Mouse (Mus musculus): ENCODE results near the gene Tenm4. TPM values are rescaled to one million over a fixed set of nuclear protein-coding genes. Genes with fewer than 3 reads are reported as not detected.

The Tenm4 gene
- polyA plus RNA-seq, 1 experiment from 2014 or later = 24.0 TPM

- H3K27ac ChIP-seq = no peak overlapping the region
- H3K4me3 ChIP-seq (replicated peaks) = no peak overlapping the region
- H3K36me3 ChIP-seq = peaks cover 4% of the 10 kb centered on the region; the same call in 1 of the 2 replicates
- H3K9me3 ChIP-seq = no peaks in the 10 kb centered on the region
- no peak overlapping the region for H3K4me2 ChIP-seq
- no peaks in the 10 kb centered on the region for H3K4me1 ChIP-seq
- no peaks in the 10 kb centered on the region for H3K27me3 ChIP-seq (replicated peaks)
- ATAC-seq (ENCODE audit: insufficient read depth, low FRiP score, low read depth) = no peak
- WGBS = 76% methylated on average over 4 of the region's 4 CpGs
- no peak overlapping the region for H3K9ac ChIP-seq
These were observed 158.3 kb downstream of the Tenm4 start for GRCm38 (mm10) chr7:96329343-96329742.

GRCm38 (mm10) chr7:96331186-96331585, 160.1 kb downstream of the Tenm4 start:
- H3K4me1 ChIP-seq = no peaks in the 10 kb centered on the region
- WGBS = 51% methylated on average over 1 of the region's 1 CpGs
- no peak overlapping the region for H3K9ac ChIP-seq
- H3K27ac ChIP-seq = no peak overlapping the region
- ATAC-seq (ENCODE audit: insufficient read depth, low FRiP score, low read depth) = no peak
- H3K4me3 ChIP-seq (replicated peaks) = no peak overlapping the region
- no peaks in the 10 kb centered on the region for H3K36me3 ChIP-seq
- H3K27me3 ChIP-seq (replicated peaks) = no peaks in the 10 kb centered on the region
- H3K9me3 ChIP-seq = no peaks in the 10 kb centered on the region
- H3K4me2 ChIP-seq = no peak overlapping the region

GRCm38 (mm10) chr7:96334361-96334760, 163.3 kb downstream of the Tenm4 start:
- Histone ChIP-seq H3K27ac (no peak overlapping the region), H3K27me3 (replicated peaks) (no peaks in the 10 kb centered on the region), H3K4me3 (replicated peaks) (no peak overlapping the region), H3K4me2 (no peak overlapping the region), H3K36me3 (no peaks in the 10 kb centered on the region), H3K9me3 (no peaks in the 10 kb centered on the region), H3K4me1 (no peaks in the 10 kb centered on the region), H3K9ac (no peak overlapping the region)
- 37% methylated on average over 2 of the region's 2 CpGs for WGBS
- ATAC-seq (ENCODE audit: insufficient read depth, low FRiP score, low read depth) = no peak

- no peak overlapping the region for H3K4me3 ChIP-seq (replicated peaks)
- no peaks in the 10 kb centered on the region for H3K36me3 ChIP-seq
- no peaks in the 10 kb centered on the region for H3K27me3 ChIP-seq (replicated peaks)
- no peak overlapping the region for H3K4me2 ChIP-seq
- ATAC-seq (ENCODE audit: insufficient read depth, low FRiP score, low read depth) = no peak
- no peak overlapping the region for H3K27ac ChIP-seq
- H3K9me3 ChIP-seq = no peaks in the 10 kb centered on the region
- no peaks in the 10 kb centered on the region for H3K4me1 ChIP-seq
- no peak overlapping the region for H3K9ac ChIP-seq
These were observed 165.3 kb downstream of the Tenm4 start for GRCm38 (mm10) chr7:96336376-96336775.

GRCm38 (mm10) chr7:96340826-96341225, 169.8 kb downstream of the Tenm4 start:
- no peak overlapping the region for H3K4me2 ChIP-seq
- H3K9me3 ChIP-seq = no peaks in the 10 kb centered on the region
- 37% methylated on average over 5 of the region's 5 CpGs for WGBS
- no peak for ATAC-seq (ENCODE audit: insufficient read depth, low FRiP score, low read depth)
- no peaks in the 10 kb centered on the region for H3K36me3 ChIP-seq
- no peak overlapping the region for H3K9ac ChIP-seq
- H3K4me3 ChIP-seq (replicated peaks) = no peak overlapping the region
- no peaks in the 10 kb centered on the region for H3K27me3 ChIP-seq (replicated peaks)
- H3K4me1 ChIP-seq = no peaks in the 10 kb centered on the region
- no peak overlapping the region for H3K27ac ChIP-seq

- Histone ChIP-seq H3K36me3 (no peaks in the 10 kb centered on the region), H3K4me1 (no peaks in the 10 kb centered on the region), H3K9ac (no peak overlapping the region), H3K27ac (no peak overlapping the region), H3K9me3 (no peaks in the 10 kb centered on the region), H3K27me3 (replicated peaks) (no peaks in the 10 kb centered on the region), H3K4me3 (replicated peaks) (no peak overlapping the region), H3K4me2 (no peak overlapping the region)
- WGBS = 71% methylated on average over 2 of the region's 2 CpGs
- ATAC-seq (ENCODE audit: insufficient read depth, low FRiP score, low read depth) = no peak
These were observed 170.4 kb downstream of the Tenm4 start for GRCm38 (mm10) chr7:96341479-96341878.

- Histone ChIP-seq H3K4me2 (no peak overlapping the region), H3K9me3 (no peaks in the 10 kb centered on the region), H3K27me3 (replicated peaks) (no peaks in the 10 kb centered on the region), H3K4me3 (replicated peaks) (no peak overlapping the region), H3K4me1 (no peaks in the 10 kb centered on the region), H3K36me3 (no peaks in the 10 kb centered on the region), H3K27ac (no peak overlapping the region), H3K9ac (no peak overlapping the region)
- 76% methylated on average over 6 of the region's 6 CpGs for WGBS
- no peak for ATAC-seq (ENCODE audit: insufficient read depth, low FRiP score, low read depth)
These were observed 171.9 kb downstream of the Tenm4 start for GRCm38 (mm10) chr7:96342996-96343395.

- H3K36me3 ChIP-seq = no peaks in the 10 kb centered on the region
- no peak overlapping the region for H3K27ac ChIP-seq
- 85% methylated on average over 2 of the region's 2 CpGs for WGBS
- no peak for ATAC-seq (ENCODE audit: insufficient read depth, low FRiP score, low read depth)
- no peak overlapping the region for H3K4me2 ChIP-seq
- no peaks in the 10 kb centered on the region for H3K27me3 ChIP-seq (replicated peaks)
- no peaks in the 10 kb centered on the region for H3K4me1 ChIP-seq
- H3K9me3 ChIP-seq = no peaks in the 10 kb centered on the region
- H3K4me3 ChIP-seq (replicated peaks) = no peak overlapping the region
- H3K9ac ChIP-seq = no peak overlapping the region
These were observed 172.6 kb downstream of the Tenm4 start for GRCm38 (mm10) chr7:96343667-96344066.

GRCm38 (mm10) chr7:96352671-96353070, 181.6 kb downstream of the Tenm4 start:
- H3K9ac ChIP-seq = no peak overlapping the region
- no peak for ATAC-seq (ENCODE audit: insufficient read depth, low FRiP score, low read depth)
- no peaks in the 10 kb centered on the region for H3K36me3 ChIP-seq
- no peak overlapping the region for H3K4me2 ChIP-seq
- H3K27ac ChIP-seq = no peak overlapping the region
- H3K4me1 ChIP-seq = no peaks in the 10 kb centered on the region
- H3K9me3 ChIP-seq = no peaks in the 10 kb centered on the region
- H3K4me3 ChIP-seq (replicated peaks) = no peak overlapping the region
- no peaks in the 10 kb centered on the region for H3K27me3 ChIP-seq (replicated peaks)
- 70% methylated on average over 8 of the region's 8 CpGs for WGBS

- Histone ChIP-seq H3K36me3 (no peaks in the 10 kb centered on the region), H3K4me2 (no peak overlapping the region), H3K4me3 (replicated peaks) (no peak overlapping the region), H3K9ac (no peak overlapping the region), H3K27ac (no peak overlapping the region), H3K9me3 (no peaks in the 10 kb centered on the region), H3K27me3 (replicated peaks) (no peaks in the 10 kb centered on the region), H3K4me1 (no peaks in the 10 kb centered on the region)
- no peak for ATAC-seq (ENCODE audit: insufficient read depth, low FRiP score, low read depth)
- WGBS = 57% methylated on average over 3 of the region's 3 CpGs
These were observed 185.3 kb downstream of the Tenm4 start for GRCm38 (mm10) chr7:96356285-96356811.

- no peak overlapping the region for H3K9ac ChIP-seq
- no peak overlapping the region for H3K27ac ChIP-seq
- H3K4me3 ChIP-seq (replicated peaks) = no peak overlapping the region
- H3K4me1 ChIP-seq = no peaks in the 10 kb centered on the region
- H3K27me3 ChIP-seq (replicated peaks) = no peaks in the 10 kb centered on the region
- 16% methylated on average over 6 of the region's 6 CpGs for WGBS
- H3K36me3 ChIP-seq = no peaks in the 10 kb centered on the region
- no peak for ATAC-seq (ENCODE audit: insufficient read depth, low FRiP score, low read depth)
- H3K4me2 ChIP-seq = no peak overlapping the region
- no peaks in the 10 kb centered on the region for H3K9me3 ChIP-seq
These were observed 186.5 kb downstream of the Tenm4 start for GRCm38 (mm10) chr7:96357550-96357949.

GRCm38 (mm10) chr7:96363311-96363710, 192.3 kb downstream of the Tenm4 start:
- WGBS = 28% methylated on average over 3 of the region's 3 CpGs
- H3K27ac ChIP-seq = no peak overlapping the region
- H3K4me3 ChIP-seq (replicated peaks) = no peak overlapping the region
- H3K36me3 ChIP-seq = no peaks in the 10 kb centered on the region
- no peaks in the 10 kb centered on the region for H3K27me3 ChIP-seq (replicated peaks)
- no peak overlapping the region for H3K9ac ChIP-seq
- no peak for ATAC-seq (ENCODE audit: insufficient read depth, low FRiP score, low read depth)
- H3K4me2 ChIP-seq = no peak overlapping the region
- no peaks in the 10 kb centered on the region for H3K9me3 ChIP-seq
- no peaks in the 10 kb centered on the region for H3K4me1 ChIP-seq

- no peak overlapping the region for H3K9ac ChIP-seq
- H3K4me3 ChIP-seq (replicated peaks) = no peak overlapping the region
- no peaks in the 10 kb centered on the region for H3K9me3 ChIP-seq
- no peak overlapping the region for H3K4me2 ChIP-seq
- ATAC-seq (ENCODE audit: insufficient read depth, low FRiP score, low read depth) = no peak
- H3K27me3 ChIP-seq (replicated peaks) = no peaks in the 10 kb centered on the region
- no peaks in the 10 kb centered on the region for H3K36me3 ChIP-seq
- H3K27ac ChIP-seq = no peak overlapping the region
- whole genome bisulfite sequencing = 81% methylated on average over 4 of the region's 4 CpGs
- no peaks in the 10 kb centered on the region for H3K4me1 ChIP-seq
These were observed 198.9 kb downstream of the Tenm4 start for GRCm38 (mm10) chr7:96369947-96370346.

Measured in stomach, embryonic 15.5 days (tissue).